Mouse (Mus musculus) stomach, postnatal 0 days (tissue): ENCODE measurements around the gene Kmt5c. TPM values are rescaled to one million over a fixed set of nuclear protein-coding genes. Genes with fewer than 3 reads are reported as not detected.

Experiments
- ATAC-seq: fragments of 200-750 bp; cut with Nextera tagmentation; 2 replicates; pipeline ENCODE4 v1.8.0; 2017; ENCODE audit not compliant: low FRiP score, low TSS enrichment
- DNase-seq: peaks from one replicate; pipeline ENCODE4 v3.0.0-alpha.2; 2016; ENCODE audit warnings: low spot score
- H3K27ac ChIP-seq: fragments of 300-500 bp; sonication (generic); replicated peaks from 2 replicates; pipeline ENCODE4 v1.5.1; 2014; ENCODE audit warnings: mild to moderate bottlenecking, control low read depth
- H3K27me3 ChIP-seq: fragments of 300-500 bp; sonication (generic); 2 replicates; pipeline ENCODE4 v1.6.1; 2014; ENCODE audit warnings: low read length; ENCODE audit not compliant: control insufficient read depth, insufficient read depth
- H3K36me3 ChIP-seq: fragments of 300-500 bp; sonication (generic); 2 replicates; pipeline ENCODE4 v1.6.1; 2014; ENCODE audit warnings: low read length, mixed read lengths; ENCODE audit not compliant: control insufficient read depth, insufficient read depth
- H3K4me1 ChIP-seq: fragments of 300-500 bp; sonication (generic); replicated peaks from 2 replicates; pipeline ENCODE4 v1.6.1; 2014; ENCODE audit warnings: antibody characterized with exemption; ENCODE audit not compliant: control insufficient read depth, insufficient read depth
- H3K4me2 ChIP-seq: fragments of 300-500 bp; sonication (generic); replicated peaks from 2 replicates; pipeline ENCODE4 v1.6.1; 2014; ENCODE audit warnings: low read depth, mild to moderate bottlenecking, control low read depth, moderate library complexity
- H3K4me3 ChIP-seq: fragments of 300-500 bp; sonication (generic); 2 replicates; pipeline ENCODE4 v1.5.1; 2014; ENCODE audit warnings: low read depth, low read length, control low read depth
- H3K9ac ChIP-seq: fragments of 300-500 bp; sonication (generic); 2 replicates; pipeline ENCODE4 v1.6.1; 2014; ENCODE audit warnings: mild to moderate bottlenecking, low read length, control low read depth, mixed read lengths
- H3K9me3 ChIP-seq: fragments of 300-500 bp; sonication (generic); 2 replicates; pipeline ENCODE4 v1.6.1; 2016; ENCODE audit warnings: low read length; ENCODE audit not compliant: control insufficient read depth
- CTCF ChIP-seq: IDR thresholded peaks from 2 replicates; pipeline ENCODE4 v1.5.1; 2016; ENCODE audit warnings: antibody characterized with exemption, low read depth, mild to moderate bottlenecking, moderate library complexity
- EP300 ChIP-seq: optimal IDR thresholded peaks from 2 replicates; pipeline ENCODE3; 2016; ENCODE audit warnings: antibody characterized with exemption
- WGBS: fragments of 180-500 bp; shearing (Covaris S2); extraction: QIAGEN DNeasy Blood & Tissue Kit; methylation state at CpG from one replicate; pipeline ENCODE4 v1.1.7; 2014; 5-methylcytosine and 5-hydroxymethylcytosine counted together
- polyA plus RNA-seq: library from polyadenylated mRNA; unstranded; fragments of >200 nt; fragmentation: Nextera tagmentation; extraction: Ambion mirVana; gene quantifications from 2 replicates; pipeline ENCODE4 v1.2.1, GENCODE M21; 2015

The Kmt5c gene
- polyA plus RNA-seq: 31.8 and 32.5 TPM in 2 replicates

DNA sequence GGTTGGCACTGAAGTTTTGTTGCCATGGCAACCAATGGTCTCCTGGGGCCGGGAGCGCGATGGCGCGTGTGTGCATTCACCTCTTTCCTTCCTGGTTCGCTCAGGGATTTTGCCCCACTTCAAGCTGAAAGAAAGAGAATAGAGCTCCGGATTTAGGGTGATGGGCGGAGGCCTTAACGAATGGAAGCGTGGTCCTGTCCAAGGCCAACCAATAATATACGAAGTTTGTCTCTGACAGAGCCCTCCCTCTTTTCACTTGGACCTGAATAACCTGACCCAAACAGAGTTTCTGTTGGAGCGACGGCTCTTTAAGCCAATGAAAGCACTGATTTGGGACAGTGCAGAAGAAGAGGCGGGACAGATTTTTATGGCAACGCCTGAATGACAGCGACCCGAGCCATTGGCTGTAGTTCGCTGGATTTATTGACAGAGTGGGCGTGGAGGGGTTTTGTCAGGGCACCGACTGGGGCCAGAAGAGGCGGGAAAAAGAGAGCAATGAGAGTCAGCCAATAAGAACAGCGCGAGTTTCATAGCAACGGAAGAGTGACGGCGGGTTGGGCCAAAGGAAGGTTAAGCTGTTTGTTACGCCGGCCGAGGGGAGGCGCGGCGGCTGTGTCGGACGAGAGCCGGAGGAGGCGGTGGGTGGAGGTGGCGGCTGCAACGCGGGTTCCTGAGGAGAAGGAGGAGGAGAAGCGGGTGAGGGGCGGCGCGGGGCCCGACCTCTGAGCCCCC lies at the start of gene Kmt5c:
Gene Kmt5c, plus strand, starts transcription at position 572 of the 732 bp plus-strand sequence.
- Histone ChIP-seq H3K4me2 (peak within 1 kb of the TSS; percentile 76), H3K9me3 (no peaks in the 10 kb centered on the region), H3K4me3 (peak within 1 kb of the TSS; percentile 87), H3K36me3 (no peaks in the 10 kb centered on the region), H3K4me1 (0 out of 2 replicates have a peak, but pooled peaks cover 2% of the 10 kb centered on the region), H3K27me3 (no peaks in the 10 kb centered on the region), H3K9ac (peak within 1 kb of the TSS; percentile 77), H3K27ac (peak within 1 kb of the TSS; percentile 94)
- DNase-seq (peak; percentile 96), ATAC-seq (peak; percentile 98)
- WGBS: under 1% methylated on average over 30 of the region's 44 CpGs
- peak; percentile 59 for TF ChIP-seq CTCF
- TF ChIP-seq EP300: peak; percentile 88

DNA sequence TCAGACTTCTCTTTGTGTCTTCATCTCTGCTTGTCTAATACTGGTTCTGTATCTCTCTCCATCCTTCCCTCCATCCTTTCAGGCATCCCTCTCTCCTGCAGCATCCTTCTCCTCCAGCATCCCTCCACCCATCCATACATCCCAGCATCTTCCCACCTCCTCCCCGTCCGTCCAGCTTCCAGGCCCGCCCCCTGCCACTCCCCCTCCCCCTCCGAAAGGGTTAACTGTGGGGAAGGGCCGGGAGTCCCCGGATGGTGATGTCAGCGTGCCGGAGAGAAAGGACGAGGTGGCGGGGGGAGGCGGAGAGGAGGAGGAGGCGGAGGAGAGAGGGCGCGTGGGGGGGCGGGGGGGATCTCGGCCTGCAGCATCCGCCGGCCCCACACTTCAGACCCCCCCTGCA lies 49.5 kb upstream of the Kmt5c start, which contains the start of gene Brsk1:
Gene Brsk1, plus strand, starts transcription at position 218 of the 400 bp plus-strand sequence.
- ATAC-seq (peak; percentile 58; the same call in 1 of the 2 replicates), DNase-seq (peak; percentile 74)
- H3K27me3 ChIP-seq: no peaks in the 10 kb centered on the region
- H3K4me2 ChIP-seq: peak within 1 kb of the TSS; percentile 91
- H3K4me3 ChIP-seq: peak within 1 kb of the TSS; percentile 70
- H3K9ac ChIP-seq: peak within 1 kb of the TSS; percentile 91
- peak within 1 kb of the TSS; percentile 88 for H3K27ac ChIP-seq
- no peaks in the 10 kb centered on the region for H3K9me3 ChIP-seq
- H3K36me3 ChIP-seq: peaks cover 3% of the 10 kb centered on the region; the same call in 1 of the 2 replicates
- 0% methylated on average over 5 of the region's 18 CpGs for WGBS
- no peaks in the 10 kb centered on the region for H3K4me1 ChIP-seq
- TF ChIP-seq EP300: no peak
- no peak for TF ChIP-seq CTCF

DNA sequence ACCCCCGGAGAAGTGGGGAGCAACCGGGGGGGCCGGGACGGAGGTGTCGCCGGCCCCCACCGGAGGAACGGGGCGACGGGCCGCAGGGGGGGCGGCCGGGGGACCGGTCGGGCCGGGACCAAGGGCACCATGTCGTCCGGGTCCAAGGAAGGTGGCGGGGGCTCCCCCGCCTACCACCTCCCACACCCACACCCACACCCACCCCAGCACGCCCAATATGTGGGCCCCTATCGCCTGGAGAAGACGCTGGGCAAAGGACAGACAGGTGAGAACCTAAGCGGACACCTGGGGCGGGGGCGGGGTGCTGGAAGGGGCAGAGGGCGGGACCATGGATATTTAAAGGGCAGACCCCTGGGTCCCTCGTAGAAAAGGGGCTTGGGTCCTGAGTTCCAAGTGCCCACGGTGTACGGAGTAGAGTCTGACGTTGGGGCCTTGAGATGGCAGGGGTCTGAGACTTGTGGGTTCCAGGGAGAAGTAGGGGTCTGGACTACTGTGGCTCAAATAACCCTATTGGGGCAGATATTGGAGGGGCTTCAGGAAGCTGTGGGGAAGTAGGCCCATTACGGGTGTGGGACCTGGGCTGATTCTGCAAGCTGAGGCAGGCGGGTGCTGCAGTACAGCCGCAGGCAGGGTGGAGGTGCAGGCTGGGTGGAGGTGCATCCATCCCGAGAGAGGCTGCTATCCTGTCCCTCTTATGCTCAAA lies 48.8 kb upstream of the Kmt5c start:
- TF ChIP-seq CTCF: no peak
- no peak for TF ChIP-seq EP300
- no peak for DNase-seq
- WGBS: 10% methylated on average over 15 of the region's 35 CpGs

DNA sequence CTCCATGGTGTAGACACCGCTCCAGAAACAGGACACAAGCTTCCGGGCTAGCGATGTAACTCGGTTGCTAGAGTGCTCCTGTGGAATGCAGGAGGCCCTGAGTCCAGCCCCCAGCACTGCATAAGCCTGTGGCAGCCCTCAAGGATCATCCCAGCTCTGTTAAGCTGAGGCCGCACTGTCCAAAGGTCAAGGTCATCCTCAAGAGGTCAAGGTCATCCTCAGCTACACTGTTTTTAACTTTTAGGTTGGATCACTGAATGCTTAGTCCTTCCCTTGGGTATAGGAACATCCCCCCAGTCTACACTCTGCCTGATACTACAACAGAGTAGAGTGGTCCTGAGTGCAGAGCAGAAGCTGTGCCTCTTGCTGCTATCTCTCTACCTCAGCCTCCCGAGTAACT lies 46.9 kb upstream of the Kmt5c start:
- Histone ChIP-seq H3K36me3 (peaks cover 3% of the 10 kb centered on the region; the same call in 1 of the 2 replicates), H3K9ac (no peak overlapping the region), H3K4me2 (no peak overlapping the region), H3K27ac (no peak overlapping the region), H3K4me1 (no peaks in the 10 kb centered on the region), H3K9me3 (no peaks in the 10 kb centered on the region), H3K27me3 (no peaks in the 10 kb centered on the region), H3K4me3 (no peak overlapping the region)
- WGBS: 87% methylated on average over 6 of the region's 6 CpGs
- TF ChIP-seq CTCF: no peak
- no peak for TF ChIP-seq EP300
- ATAC-seq (no peak; the same call in 1 of the 2 replicates), DNase-seq (no peak)

More for the DNA sequence above, 48.8 kb upstream of the Kmt5c start:
- peak; percentile 28; the same call in 1 of the 2 replicates for ATAC-seq
- H3K4me1 ChIP-seq: no peaks in the 10 kb centered on the region
- H3K9ac ChIP-seq: peak overlapping the region; percentile 91
- H3K36me3 ChIP-seq: peaks cover 3% of the 10 kb centered on the region; the same call in 1 of the 2 replicates
- peak overlapping the region; percentile 88 for H3K27ac ChIP-seq
- H3K27me3 ChIP-seq: no peaks in the 10 kb centered on the region
- no peaks in the 10 kb centered on the region for H3K9me3 ChIP-seq
- H3K4me2 ChIP-seq: peak overlapping the region; percentile 91
- H3K4me3 ChIP-seq: peak overlapping the region; percentile 70

DNA sequence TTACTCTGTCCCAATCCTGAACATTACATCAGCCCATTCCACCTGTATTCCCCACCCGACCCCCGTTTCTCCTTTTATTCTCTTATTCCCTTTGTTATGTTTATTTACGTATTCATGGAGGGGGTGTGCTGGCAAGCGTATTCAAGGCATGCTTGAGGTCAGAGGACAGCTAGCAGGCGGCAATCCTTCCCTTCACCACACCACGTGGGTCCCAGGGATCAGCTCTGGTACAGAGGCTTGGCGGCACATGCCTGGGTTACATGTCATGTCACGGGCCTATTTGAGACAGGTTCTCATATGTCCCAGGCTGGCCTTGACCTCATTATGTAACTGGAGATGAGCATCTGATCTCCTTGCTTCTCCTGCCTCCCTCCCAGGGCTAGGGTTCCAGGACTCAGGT lies 37.6 kb upstream of the Kmt5c start:
- Histone ChIP-seq H3K27ac (no peak overlapping the region), H3K4me3 (no peak overlapping the region), H3K9ac (no peak overlapping the region), H3K27me3 (no peaks in the 10 kb centered on the region), H3K4me1 (no peaks in the 10 kb centered on the region), H3K36me3 (no peaks in the 10 kb centered on the region; the same call in 1 of the 2 replicates), H3K9me3 (no peaks in the 10 kb centered on the region), H3K4me2 (no peak overlapping the region)
- TF ChIP-seq CTCF: no peak
- no peak for TF ChIP-seq EP300
- WGBS: 57% methylated on average over 8 of the region's 8 CpGs
- ATAC-seq: no peak
- no peak for DNase-seq

DNA sequence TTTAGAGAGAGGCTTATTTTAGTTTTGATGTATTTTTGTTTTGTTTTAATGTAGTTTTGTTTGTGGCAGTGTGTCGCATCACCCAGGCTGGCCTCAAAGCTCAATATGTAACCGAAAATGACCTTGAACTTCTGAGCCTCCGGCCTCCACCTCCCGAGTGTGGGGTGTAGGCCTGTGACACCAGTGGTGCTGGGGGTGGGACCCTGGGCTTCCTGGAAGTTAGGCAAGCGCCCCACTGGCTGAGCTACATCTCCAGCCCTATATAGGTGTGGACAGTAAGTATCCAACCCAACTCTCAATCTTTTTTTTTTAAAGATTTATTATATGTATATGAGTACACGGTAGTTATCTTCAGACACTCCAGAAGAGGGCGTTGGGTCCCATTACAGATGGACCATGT lies 36.7 kb upstream of the Kmt5c start:
- no peaks in the 10 kb centered on the region; the same call in 1 of the 2 replicates for H3K36me3 ChIP-seq

More for the DNA sequence above, 36.7 kb upstream of the Kmt5c start:
- ATAC-seq (no peak), DNase-seq (no peak)
- Histone ChIP-seq H3K9ac (no peak overlapping the region), H3K4me2 (no peak overlapping the region), H3K27ac (no peak overlapping the region), H3K9me3 (no peaks in the 10 kb centered on the region), H3K4me1 (no peaks in the 10 kb centered on the region), H3K27me3 (no peaks in the 10 kb centered on the region), H3K4me3 (no peak overlapping the region)
- 95% methylated on average over 7 of the region's 7 CpGs for WGBS
- TF ChIP-seq EP300 (no peak), CTCF (no peak)
